Mouse (Mus musculus): ENCODE results near the gene Ptpn14. TPM values are rescaled to one million over a fixed set of nuclear protein-coding genes. Genes with fewer than 3 reads are reported as not detected.

The Ptpn14 gene
- polyA plus RNA-seq, 1 experiment from 2014 or later = 0.03 TPM

- Histone ChIP-seq H3K36me3 (ENCODE audit: inconsistent target) (no peaks in the 10 kb centered on the region), H3K79me2 (ENCODE audit: inconsistent target) (no peaks in the 10 kb centered on the region), H3K27ac (no peak overlapping the region), H3K4me3 (ENCODE audit: inconsistent target) (no peak overlapping the region)
- WGBS (ENCODE audit: missing documents) = 87% methylated on average over 7 of the region's 7 CpGs
These were observed 105.3 kb downstream of the Ptpn14 start for GRCm38 (mm10) chr1:189833351-189833750.

- Histone ChIP-seq H3K4me3 (ENCODE audit: inconsistent target) (no peak overlapping the region), H3K27ac (no peak overlapping the region), H3K36me3 (ENCODE audit: inconsistent target) (no peaks in the 10 kb centered on the region), H3K79me2 (ENCODE audit: inconsistent target) (no peaks in the 10 kb centered on the region)
- 97% methylated on average over 13 of the region's 13 CpGs for WGBS (ENCODE audit: missing documents)
These were observed 106.1 kb downstream of the Ptpn14 start for GRCm38 (mm10) chr1:189834166-189834565.

GRCm38 (mm10) chr1:189846319-189846718 is 118.3 kb downstream of the Ptpn14 start:
- WGBS (ENCODE audit: missing documents) = 96% methylated on average over 2 of the region's 2 CpGs

GRCm38 (mm10) chr1:189849550-189849949 is 121.5 kb downstream of the Ptpn14 start:
- WGBS (ENCODE audit: missing documents) = 88% methylated on average over 11 of the region's 11 CpGs
- Histone ChIP-seq H3K36me3 (ENCODE audit: inconsistent target) (no peaks in the 10 kb centered on the region), H3K79me2 (ENCODE audit: inconsistent target) (no peaks in the 10 kb centered on the region), H3K27ac (no peak overlapping the region), H3K4me3 (ENCODE audit: inconsistent target) (no peak overlapping the region)

More at GRCm38 (mm10) chr1:189846319-189846718, 118.3 kb downstream of the Ptpn14 start:
- Histone ChIP-seq H3K36me3 (ENCODE audit: inconsistent target) (no peaks in the 10 kb centered on the region), H3K79me2 (ENCODE audit: inconsistent target) (no peaks in the 10 kb centered on the region), H3K27ac (no peak overlapping the region), H3K4me3 (ENCODE audit: inconsistent target) (no peak overlapping the region)

GRCm38 (mm10) chr1:189852051-189852450 is 124.0 kb downstream of the Ptpn14 start:
- no peak overlapping the region for H3K27ac ChIP-seq
- no peaks in the 10 kb centered on the region for H3K36me3 ChIP-seq (ENCODE audit: inconsistent target)
- H3K4me3 ChIP-seq (ENCODE audit: inconsistent target) = no peak overlapping the region
- WGBS (ENCODE audit: missing documents) = 91% methylated on average over 5 of the region's 5 CpGs
- no peaks in the 10 kb centered on the region for H3K79me2 ChIP-seq (ENCODE audit: inconsistent target)

GRCm38 (mm10) chr1:189852456-189852855 is 124.4 kb downstream of the Ptpn14 start:
- 94% methylated on average over 7 of the region's 7 CpGs for WGBS (ENCODE audit: missing documents)
- Histone ChIP-seq H3K36me3 (ENCODE audit: inconsistent target) (no peaks in the 10 kb centered on the region), H3K4me3 (ENCODE audit: inconsistent target) (no peak overlapping the region), H3K27ac (no peak overlapping the region), H3K79me2 (ENCODE audit: inconsistent target) (no peaks in the 10 kb centered on the region)

GRCm38 (mm10) chr1:189854646-189855045 is 126.6 kb downstream of the Ptpn14 start:
- Histone ChIP-seq H3K79me2 (ENCODE audit: inconsistent target) (no peaks in the 10 kb centered on the region), H3K36me3 (ENCODE audit: inconsistent target) (no peaks in the 10 kb centered on the region), H3K27ac (no peak overlapping the region), H3K4me3 (ENCODE audit: inconsistent target) (no peak overlapping the region)
- WGBS (ENCODE audit: missing documents) = 93% methylated on average over 13 of the region's 13 CpGs

- 73% methylated on average over 5 of the region's 5 CpGs for WGBS (ENCODE audit: missing documents)
- Histone ChIP-seq H3K36me3 (ENCODE audit: inconsistent target) (no peaks in the 10 kb centered on the region), H3K27ac (no peak overlapping the region), H3K79me2 (ENCODE audit: inconsistent target) (no peaks in the 10 kb centered on the region), H3K4me3 (ENCODE audit: inconsistent target) (no peak overlapping the region)
These were observed 127.7 kb downstream of the Ptpn14 start for GRCm38 (mm10) chr1:189855739-189856138.

- Histone ChIP-seq H3K36me3 (ENCODE audit: inconsistent target) (no peaks in the 10 kb centered on the region), H3K4me3 (ENCODE audit: inconsistent target) (no peak overlapping the region), H3K79me2 (ENCODE audit: inconsistent target) (no peaks in the 10 kb centered on the region), H3K27ac (no peak overlapping the region)
- WGBS (ENCODE audit: missing documents) = 95% methylated on average over 6 of the region's 6 CpGs
These were observed 130.3 kb downstream of the Ptpn14 start for GRCm38 (mm10) chr1:189858377-189858776.

- no peaks in the 10 kb centered on the region for H3K36me3 ChIP-seq (ENCODE audit: inconsistent target)
- 82% methylated on average over 17 of the region's 17 CpGs for WGBS (ENCODE audit: missing documents)
- no peaks in the 10 kb centered on the region for H3K79me2 ChIP-seq (ENCODE audit: inconsistent target)
- no peak overlapping the region for H3K4me3 ChIP-seq (ENCODE audit: inconsistent target)
- H3K27ac ChIP-seq = no peak overlapping the region
These were observed 132.3 kb downstream of the Ptpn14 start for GRCm38 (mm10) chr1:189860112-189860941.

- Histone ChIP-seq H3K36me3 (ENCODE audit: inconsistent target) (no peaks in the 10 kb centered on the region), H3K79me2 (ENCODE audit: inconsistent target) (no peaks in the 10 kb centered on the region), H3K4me3 (ENCODE audit: inconsistent target) (no peak overlapping the region), H3K27ac (no peak overlapping the region)
- 70% methylated on average over 12 of the region's 12 CpGs for WGBS (ENCODE audit: missing documents)
These were observed 132.9 kb downstream of the Ptpn14 start for GRCm38 (mm10) chr1:189860942-189861315.

- Histone ChIP-seq H3K27ac (no peak overlapping the region), H3K79me2 (ENCODE audit: inconsistent target) (no peaks in the 10 kb centered on the region)
- 92% methylated on average over 3 of the region's 3 CpGs for WGBS (ENCODE audit: missing documents)
These were observed 135.7 kb downstream of the Ptpn14 start for GRCm38 (mm10) chr1:189863727-189864126.

GRCm38 (mm10) chr1:189864301-189864700 is 136.2 kb downstream of the Ptpn14 start:
- H3K79me2 ChIP-seq (ENCODE audit: inconsistent target) = no peaks in the 10 kb centered on the region
- H3K4me3 ChIP-seq (ENCODE audit: inconsistent target) = no peak overlapping the region
- WGBS (ENCODE audit: missing documents) = 79% methylated on average over 9 of the region's 9 CpGs
- H3K36me3 ChIP-seq (ENCODE audit: inconsistent target) = no peaks in the 10 kb centered on the region
- no peak overlapping the region for H3K27ac ChIP-seq

More at GRCm38 (mm10) chr1:189863727-189864126, 135.7 kb downstream of the Ptpn14 start:
- Histone ChIP-seq H3K4me3 (ENCODE audit: inconsistent target) (no peak overlapping the region), H3K36me3 (ENCODE audit: inconsistent target) (no peaks in the 10 kb centered on the region)

GRCm38 (mm10) chr1:189864846-189865560 is 136.9 kb downstream of the Ptpn14 start:
- H3K79me2 ChIP-seq (ENCODE audit: inconsistent target) = no peaks in the 10 kb centered on the region
- no peak overlapping the region for H3K4me3 ChIP-seq (ENCODE audit: inconsistent target)
- WGBS (ENCODE audit: missing documents) = 92% methylated on average over 15 of the region's 15 CpGs
- H3K27ac ChIP-seq = no peak overlapping the region
- no peaks in the 10 kb centered on the region for H3K36me3 ChIP-seq (ENCODE audit: inconsistent target)

- Histone ChIP-seq H3K79me2 (ENCODE audit: inconsistent target) (no peaks in the 10 kb centered on the region), H3K27ac (no peak overlapping the region), H3K36me3 (ENCODE audit: inconsistent target) (no peaks in the 10 kb centered on the region), H3K4me3 (ENCODE audit: inconsistent target) (no peak overlapping the region)
- WGBS (ENCODE audit: missing documents) = 72% methylated on average over 5 of the region's 6 CpGs
These were observed 138.6 kb downstream of the Ptpn14 start for GRCm38 (mm10) chr1:189866621-189867020.
